Mouse (Mus musculus): ENCODE results near the gene BC055324.

DNA sequence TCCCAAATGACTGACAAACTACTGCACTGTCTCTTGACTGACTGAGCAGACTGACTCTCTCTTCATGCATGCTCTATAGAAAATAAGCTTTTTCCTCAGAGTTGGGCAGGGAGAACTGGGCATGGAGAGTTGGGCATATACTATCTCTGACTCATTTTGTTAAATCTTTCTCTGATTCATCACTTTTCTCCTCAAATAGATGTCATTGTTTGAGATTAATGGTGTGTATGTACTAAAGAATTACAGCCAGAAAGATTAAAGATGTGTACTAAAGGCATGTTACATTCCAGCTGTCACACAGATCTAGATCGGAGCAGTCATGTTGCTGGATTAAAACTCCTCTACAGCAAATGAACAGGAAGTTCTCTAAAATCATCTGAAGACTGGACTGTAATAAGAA, 20.1 kb downstream of the BC055324 start:
- TF ChIP-seq CTCF (conservative IDR thresholded peaks at IDR 0.05 in 1 of 2, IDR thresholded peaks at IDR 0.05 in 1 of 2; ENCODE audit: low read depth in 2 of 2, low read length in 2 of 2) (no peak), POLR2A (IDR thresholded peaks at IDR 0.05; ENCODE audit: low read depth, low read length) (no peak), JUND (conservative IDR thresholded peaks at IDR 0.05; ENCODE audit: low read depth, low read length) (no peak), POLR2AphosphoS2 (IDR thresholded peaks at IDR 0.05; ENCODE audit: low read depth, low read length) (no peak), MAX (IDR thresholded peaks at IDR 0.05; ENCODE audit: low read length) (no peak), ZNF384 (IDR thresholded peaks at IDR 0.05; ENCODE audit: low read depth, low read length) (no peak)

Measured in CH12.LX (cell line).